Mouse (Mus musculus): Measurements from ENCODE around the gene Ppp1cc. TPM values are rescaled to one million over a fixed set of nuclear protein-coding genes. Genes with fewer than 3 reads are reported as not detected.

Gene Ppp1cc
- polyA plus RNA-seq (2012; ENCODE audit: insufficient read depth, low replicate concordance) = 22.9 and 52.2 TPM in 2 replicates

DNA sequence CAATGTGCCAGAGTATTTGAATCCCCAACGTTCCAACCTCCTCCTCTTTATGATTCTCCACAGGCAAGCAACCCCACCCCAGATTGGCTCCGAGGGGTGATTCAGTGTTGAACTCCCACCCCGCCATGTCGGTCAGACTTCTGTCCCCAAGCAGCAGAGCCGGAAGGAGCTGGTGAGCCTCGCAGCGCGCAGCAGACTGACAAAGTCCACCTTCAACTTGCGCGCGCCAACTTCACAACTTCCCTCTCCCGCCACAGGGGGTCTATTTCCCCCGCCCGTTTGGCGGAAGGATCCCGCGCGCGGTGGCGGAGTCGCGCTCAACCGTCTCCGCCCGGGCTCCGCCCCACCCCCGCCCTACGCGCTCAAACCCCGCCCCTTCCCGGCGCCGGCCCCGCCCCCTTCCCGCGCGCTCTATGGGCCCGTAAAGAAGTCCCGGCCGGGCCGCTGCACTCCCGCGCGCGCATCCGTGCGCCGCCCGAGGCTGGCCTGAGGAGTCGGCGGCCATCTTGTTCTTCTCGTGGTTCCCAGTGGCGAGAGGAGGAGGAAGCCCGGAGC is at the start of gene Ppp1cc:
TSS of gene Ppp1cc (plus strand) at position 452 of the 555 bp plus-strand sequence.
- H3K36me3 ChIP-seq (replicated peaks; ENCODE audit: low read length) = peaks cover 30% of the 10 kb centered on the region
- peaks cover 73% of the 10 kb centered on the region for H3K4me1 ChIP-seq
- H3K9me3 ChIP-seq = no peaks in the 10 kb centered on the region
- H3K27me3 ChIP-seq (replicated peaks) = peaks cover 19% of the 10 kb centered on the region
- no peak for TF ChIP-seq FLI1 (IDR thresholded peaks at IDR 0.05; ENCODE audit: low read length)
- no peak for TF ChIP-seq GATA1 (IDR thresholded peaks at IDR 0.05; ENCODE audit: borderline replicate concordance, low read length)
- H3K4me3 ChIP-seq (replicated peaks) = peak within 1 kb of the TSS; percentile 98

- Histone ChIP-seq H3K27me3 (replicated peaks) (peaks cover 62% of the 10 kb centered on the region), H3K9me3 (no peaks in the 10 kb centered on the region), H3K4me1 (peaks cover 27% of the 10 kb centered on the region), H3K36me3 (replicated peaks; ENCODE audit: low read length) (no peaks in the 10 kb centered on the region), H3K4me3 (replicated peaks) (peak overlapping the region; percentile 33)
- no peak for TF ChIP-seq FLI1 (IDR thresholded peaks at IDR 0.05; ENCODE audit: low read length)
- no peak for TF ChIP-seq GATA1 (IDR thresholded peaks at IDR 0.05; ENCODE audit: borderline replicate concordance, low read length)
Measured at GRCm38 (mm10) chr5:122109325-122110060, 48.6 kb upstream of the Ppp1cc start.

DNA sequence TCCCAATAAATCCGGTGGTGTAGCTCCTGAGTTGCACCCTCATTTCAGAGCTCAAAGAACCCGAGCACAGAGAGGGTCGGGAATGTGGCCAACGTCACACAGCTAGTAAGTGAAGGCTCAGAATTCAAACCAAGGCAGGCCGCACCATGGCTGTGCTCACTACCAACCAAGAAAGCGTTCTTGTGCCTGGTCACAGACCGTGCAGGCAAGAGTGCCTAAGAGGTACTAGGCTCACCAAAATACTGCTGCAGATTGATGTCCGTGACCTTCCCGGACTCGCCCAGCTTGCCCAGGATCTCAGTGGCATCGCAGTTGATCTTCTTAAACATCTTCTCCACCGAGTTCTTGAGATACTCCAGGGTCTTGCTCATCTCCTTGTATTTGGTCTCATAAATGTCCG is 47.5 kb upstream of the Ppp1cc start:
- Histone ChIP-seq H3K4me3 (replicated peaks) (no peak overlapping the region), H3K9me3 (no peaks in the 10 kb centered on the region), H3K27me3 (replicated peaks) (peaks cover 56% of the 10 kb centered on the region), H3K36me3 (replicated peaks; ENCODE audit: low read length) (no peaks in the 10 kb centered on the region), H3K4me1 (peaks cover 27% of the 10 kb centered on the region)
- TF ChIP-seq FLI1 (IDR thresholded peaks at IDR 0.05; ENCODE audit: low read length) = no peak
- no peak for TF ChIP-seq GATA1 (IDR thresholded peaks at IDR 0.05; ENCODE audit: borderline replicate concordance, low read length)

DNA sequence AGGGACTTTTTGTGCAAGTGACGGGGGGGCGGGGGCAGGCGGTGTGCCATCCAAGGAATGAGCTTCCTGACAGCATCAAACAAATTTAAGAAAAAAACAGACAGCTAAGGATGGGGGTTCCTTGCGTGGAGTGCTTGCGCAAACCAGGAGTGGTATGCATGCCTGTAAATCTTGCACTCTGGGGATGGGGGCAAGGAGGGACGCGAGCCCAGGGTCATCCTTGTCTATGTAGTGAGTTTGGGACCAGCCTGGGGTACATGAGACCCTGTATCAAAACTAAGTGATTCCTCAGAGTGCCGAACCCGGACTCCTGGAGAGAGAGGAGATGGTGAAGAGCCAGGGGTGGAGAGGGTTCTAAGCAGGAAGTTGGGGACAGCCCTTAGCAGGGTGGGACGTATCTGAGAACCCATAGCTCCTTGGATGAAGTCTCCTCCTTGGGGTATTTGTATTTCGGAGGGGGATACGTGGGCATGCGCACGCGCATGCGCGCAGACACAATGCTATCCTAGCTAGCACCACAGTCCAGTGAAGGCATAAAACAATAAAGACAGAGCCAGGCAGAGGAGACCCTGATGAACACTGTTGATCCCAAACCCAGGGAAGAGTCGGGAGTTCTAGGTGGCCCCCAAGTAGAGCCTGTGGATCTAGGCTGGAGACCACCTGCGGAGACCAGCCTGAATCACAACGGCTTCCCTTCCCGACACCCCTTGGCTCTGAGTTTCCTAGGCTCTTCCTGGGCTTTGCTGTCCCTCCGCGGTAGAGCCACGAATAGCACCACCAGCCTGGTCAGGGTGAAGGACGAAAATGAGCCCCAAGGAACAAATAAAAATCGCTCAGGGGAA is 46.8 kb upstream of the Ppp1cc start:
- TF ChIP-seq GATA1 (IDR thresholded peaks at IDR 0.05; ENCODE audit: borderline replicate concordance, low read length) = no peak
- TF ChIP-seq FLI1 (IDR thresholded peaks at IDR 0.05; ENCODE audit: low read length) = no peak
- peaks cover 27% of the 10 kb centered on the region for H3K4me1 ChIP-seq
- H3K36me3 ChIP-seq (replicated peaks; ENCODE audit: low read length) = no peaks in the 10 kb centered on the region
- H3K4me3 ChIP-seq (replicated peaks) = no peak overlapping the region
- peaks cover 4% of the 10 kb centered on the region for H3K9me3 ChIP-seq
- peaks cover 52% of the 10 kb centered on the region for H3K27me3 ChIP-seq (replicated peaks)

DNA sequence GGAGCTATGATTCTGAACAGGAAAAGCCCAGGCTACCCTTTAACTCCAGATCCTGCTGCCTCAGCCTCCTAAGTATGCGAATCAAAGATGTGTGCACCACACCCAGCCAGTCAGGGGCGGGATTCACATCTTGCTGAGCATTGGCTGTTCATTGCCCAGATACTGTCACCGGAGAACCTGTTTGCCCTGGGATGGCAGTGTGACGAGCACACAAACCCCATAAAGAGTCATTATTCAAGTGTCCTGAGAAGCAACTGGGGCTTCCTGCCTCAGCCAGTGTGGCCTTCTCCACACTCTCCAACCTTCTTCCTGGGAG is 46.2 kb upstream of the Ppp1cc start:
- H3K27me3 ChIP-seq (replicated peaks) = peaks cover 46% of the 10 kb centered on the region
- no peak overlapping the region for H3K4me3 ChIP-seq (replicated peaks)
- peaks cover 8% of the 10 kb centered on the region for H3K9me3 ChIP-seq
- peaks cover 27% of the 10 kb centered on the region for H3K4me1 ChIP-seq
- no peak for TF ChIP-seq GATA1 (IDR thresholded peaks at IDR 0.05; ENCODE audit: borderline replicate concordance, low read length)
- TF ChIP-seq FLI1 (IDR thresholded peaks at IDR 0.05; ENCODE audit: low read length) = no peak
- H3K36me3 ChIP-seq (replicated peaks; ENCODE audit: low read length) = no peaks in the 10 kb centered on the region

- H3K36me3 ChIP-seq (replicated peaks; ENCODE audit: low read length) = no peaks in the 10 kb centered on the region
- peaks cover 17% of the 10 kb centered on the region for H3K4me1 ChIP-seq
- TF ChIP-seq GATA1 (IDR thresholded peaks at IDR 0.05; ENCODE audit: borderline replicate concordance, low read length) = no peak
- no peak for TF ChIP-seq FLI1 (IDR thresholded peaks at IDR 0.05; ENCODE audit: low read length)
- H3K9me3 ChIP-seq = peaks cover 8% of the 10 kb centered on the region
- H3K27me3 ChIP-seq (replicated peaks) = peaks cover 39% of the 10 kb centered on the region
- no peak overlapping the region for H3K4me3 ChIP-seq (replicated peaks)
Measured at GRCm38 (mm10) chr5:122113450-122113849, 44.6 kb upstream of the Ppp1cc start.

DNA sequence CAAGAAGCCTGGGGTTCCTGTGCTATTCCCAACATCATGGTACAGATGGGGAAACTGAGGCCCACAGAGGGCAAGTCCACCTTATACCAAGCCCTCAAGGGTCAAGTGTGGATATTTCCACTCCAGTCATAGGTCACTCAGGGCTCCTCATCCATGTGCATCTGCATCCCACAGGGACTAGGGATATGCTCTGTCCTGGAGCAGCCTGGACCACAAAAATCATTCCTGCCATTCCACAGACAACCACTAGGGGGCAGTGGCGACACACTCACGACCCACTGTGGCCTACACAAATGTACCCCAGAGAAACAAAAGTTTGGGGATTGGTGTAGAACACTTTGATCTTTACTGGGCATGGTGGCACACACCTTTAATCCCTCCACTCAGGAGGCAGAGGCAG is 43.9 kb upstream of the Ppp1cc start:
- Histone ChIP-seq H3K36me3 (replicated peaks; ENCODE audit: low read length) (no peaks in the 10 kb centered on the region), H3K4me3 (replicated peaks) (no peak overlapping the region), H3K27me3 (replicated peaks) (peaks cover 37% of the 10 kb centered on the region), H3K4me1 (peaks cover 14% of the 10 kb centered on the region), H3K9me3 (peaks cover 8% of the 10 kb centered on the region)
- TF ChIP-seq FLI1 (IDR thresholded peaks at IDR 0.05; ENCODE audit: low read length) (no peak), GATA1 (IDR thresholded peaks at IDR 0.05; ENCODE audit: borderline replicate concordance, low read length) (no peak)

- TF ChIP-seq GATA1 (IDR thresholded peaks at IDR 0.05; ENCODE audit: borderline replicate concordance, low read length) = no peak
- no peak for TF ChIP-seq FLI1 (IDR thresholded peaks at IDR 0.05; ENCODE audit: low read length)
- H3K9me3 ChIP-seq = peaks cover 8% of the 10 kb centered on the region
- no peaks in the 10 kb centered on the region for H3K36me3 ChIP-seq (replicated peaks; ENCODE audit: low read length)
- peaks cover 4% of the 10 kb centered on the region; the same call in 1 of the 2 replicates for H3K4me1 ChIP-seq
- no peak overlapping the region for H3K4me3 ChIP-seq (replicated peaks)
- peaks cover 35% of the 10 kb centered on the region for H3K27me3 ChIP-seq (replicated peaks)
Measured at GRCm38 (mm10) chr5:122115266-122115763, 42.8 kb upstream of the Ppp1cc start.

DNA sequence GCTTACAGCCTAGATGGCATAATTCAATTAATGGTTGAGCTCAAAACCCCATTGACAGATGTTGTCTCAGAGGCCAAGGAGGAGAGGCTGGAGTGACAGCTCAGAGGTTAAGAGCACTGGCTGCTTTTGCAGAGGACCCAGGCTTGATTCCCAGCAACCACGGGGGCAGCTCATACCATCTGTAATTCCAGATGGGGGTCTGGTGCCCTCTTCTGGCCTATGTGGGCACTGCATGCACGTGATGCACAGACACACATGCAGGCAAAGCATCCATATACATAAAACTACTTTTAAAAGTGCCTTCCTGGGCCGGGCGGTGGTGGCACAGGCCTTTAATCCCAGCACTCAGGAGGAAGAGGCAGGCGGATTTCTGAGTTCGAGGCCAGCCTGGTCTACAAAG is 41.8 kb upstream of the Ppp1cc start:
- Histone ChIP-seq H3K9me3 (peaks cover 8% of the 10 kb centered on the region), H3K36me3 (replicated peaks; ENCODE audit: low read length) (no peaks in the 10 kb centered on the region), H3K27me3 (replicated peaks) (peaks cover 34% of the 10 kb centered on the region), H3K4me1 (peaks cover 6% of the 10 kb centered on the region; the same call in 1 of the 2 replicates), H3K4me3 (replicated peaks) (no peak overlapping the region)
- TF ChIP-seq FLI1 (IDR thresholded peaks at IDR 0.05; ENCODE audit: low read length) (no peak), GATA1 (IDR thresholded peaks at IDR 0.05; ENCODE audit: borderline replicate concordance, low read length) (no peak)

Measured in megakaryocyte, embryonic 14.5 days (primary cell).